Mouse (Mus musculus): ENCODE results near the gene Herc3. TPM values are rescaled to one million over a fixed set of nuclear protein-coding genes. Genes with fewer than 3 reads are reported as not detected.

Gene Herc3
- polyA plus RNA-seq, 1 experiment from 2014 or later, result 27.1 TPM

DNA sequence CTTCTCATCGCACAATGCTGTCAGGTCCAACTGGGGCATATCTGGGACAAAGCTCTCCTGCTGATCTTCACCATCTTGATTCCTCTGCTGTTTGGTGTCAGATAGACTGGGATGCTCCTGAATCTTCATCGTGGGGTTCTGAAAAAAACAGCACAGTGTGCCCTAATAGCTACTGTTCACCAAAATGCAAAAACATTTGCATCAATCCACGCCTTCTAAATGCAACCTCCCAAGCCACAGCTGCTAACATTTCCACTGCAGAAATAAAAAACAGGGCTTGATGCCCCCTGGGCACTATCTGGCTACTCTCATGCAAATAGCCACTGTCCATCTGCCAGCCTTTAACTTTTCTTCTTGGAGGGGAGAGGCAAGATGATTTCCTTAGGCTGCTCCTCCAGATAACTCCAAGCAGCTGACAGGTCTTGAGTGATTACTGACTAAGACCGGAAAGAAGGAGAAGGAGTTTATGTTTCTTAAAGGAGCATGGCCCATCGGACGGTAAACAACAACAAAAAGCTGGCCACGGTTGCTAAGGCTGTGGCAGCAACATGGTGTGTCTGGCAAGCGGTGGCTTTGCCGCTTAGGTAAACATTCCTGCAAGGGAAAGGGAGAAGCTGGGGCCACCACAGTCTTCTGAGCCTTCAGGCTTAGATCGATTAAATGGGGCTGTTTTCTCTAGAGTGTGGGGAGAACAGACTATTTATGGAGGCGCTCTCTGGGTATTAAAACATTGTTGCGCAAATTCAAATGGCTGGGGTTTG is 134.0 kb downstream of the Herc3 start:
- H3K27me3 ChIP-seq, result no peaks in the 10 kb centered on the region
- no peak for TF ChIP-seq CTCF (IDR thresholded peaks at IDR 0.05)
- DNase-seq (ENCODE audit: low read depth, low spot score), result no peak
- ChIA-PET POLR2A (no interaction called here), CTCF (interaction anchor here (1.7 kb wide), 1 partner anchor 12 kb away, joined by 4 read pairs; no protein-coding TSS in a partner anchor)
- in situ Hi-C loops (cut with MboI; ENCODE audit: low pct_unique_long_range_greater_than_20kb), result no loop called here
- no peak for ATAC-seq

DNA sequence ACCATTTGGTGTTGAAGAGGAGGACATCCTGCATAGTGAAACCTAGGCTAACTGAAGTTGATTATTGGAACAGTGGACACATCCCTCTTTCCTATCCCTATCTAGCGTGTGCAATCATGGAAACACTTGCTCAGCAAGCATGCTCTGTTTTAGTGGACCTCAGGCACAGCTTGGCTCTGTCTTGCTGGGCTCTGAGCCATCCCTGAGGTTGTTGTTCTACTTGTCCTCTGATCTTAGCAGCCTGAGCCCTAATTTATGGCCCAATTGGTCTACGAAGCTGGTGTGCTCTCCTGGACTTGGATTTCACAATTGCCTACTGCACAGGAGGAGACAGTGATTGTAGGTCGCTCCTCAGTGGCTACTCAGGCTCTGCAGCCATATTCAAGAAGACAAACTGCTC is 137.0 kb downstream of the Herc3 start:
- in situ Hi-C loops (cut with MboI; ENCODE audit: low pct_unique_long_range_greater_than_20kb), result no loop called here
- ChIA-PET CTCF (interaction anchor here (2.3 kb wide), 1 partner anchor 12 kb away, joined by 8 read pairs; no protein-coding TSS in a partner anchor), POLR2A (no interaction called here)
- peak; percentile 83 for ATAC-seq
- no peak for DNase-seq (ENCODE audit: low read depth, low spot score)
- no peaks in the 10 kb centered on the region for H3K27me3 ChIP-seq
- no peak for TF ChIP-seq CTCF (IDR thresholded peaks at IDR 0.05)

Other genes starting within 250 kb of the Herc3 start
- 4.0 TPM for gene Abcg2, start 246.9 kb upstream of the Herc3 start, polyA plus RNA-seq (2021)
- gene Nap1l5, start 75.6 kb downstream of the Herc3 start, polyA plus RNA-seq (2021), result not detected
- 0.22 TPM for gene Fam13a, start 193.1 kb downstream of the Herc3 start, polyA plus RNA-seq (2021)

All from Patski (cell line).